Mouse (Mus musculus) neural tube, embryonic 14.5 days (tissue): ENCODE measurements at regions not wholly inside any gene's neighbourhood (a gene's known extent, or its start where the extent isn't known, plus 50 kb on each side); places are given as distances from the start of the nearest gene placed in this dataset.
A peak's percentile ranks its signal among the peaks of the same experiment; 100 is the strongest.
"Not testable (repeated sequence)": the region's sequence is repeated elsewhere in the genome, so short reads cannot be mapped to it uniquely, and the experiment has no call there.

Experiments
- ATAC-seq: fragments of 200-750 bp; cut with Nextera tagmentation; 2 replicates; pipeline ENCODE4 v1.8.0; 2017; ENCODE audit warnings: low read depth, mild to moderate bottlenecking, moderate TSS enrichment, moderate library complexity
- H3K27ac ChIP-seq: fragments of 300-500 bp; sonication (generic); 2 replicates; pipeline ENCODE4 v1.5.1; 2014; ENCODE audit warnings: low read depth, mild to moderate bottlenecking, control low read depth, low read length, moderate library complexity, mixed read lengths
- H3K27me3 ChIP-seq: fragments of 300-500 bp; sonication (generic); 2 replicates; pipeline ENCODE4 v1.6.1; 2014; ENCODE audit warnings: low read length; ENCODE audit not compliant: control insufficient read depth, insufficient read depth
- H3K36me3 ChIP-seq: fragments of 300-500 bp; sonication (generic); 2 replicates; pipeline ENCODE4 v1.6.1; 2014; ENCODE audit warnings: low read length, mixed read lengths; ENCODE audit not compliant: control insufficient read depth, insufficient read depth
- H3K4me1 ChIP-seq: fragments of 300-500 bp; sonication (generic); 2 replicates; pipeline ENCODE4 v1.6.1; 2014; ENCODE audit warnings: low read length; ENCODE audit not compliant: control insufficient read depth, insufficient read depth
- H3K4me2 ChIP-seq: fragments of 300-500 bp; sonication (generic); 2 replicates; pipeline ENCODE4 v1.6.1; 2014; ENCODE audit warnings: mild to moderate bottlenecking, low read depth, low read length, control low read depth
- H3K4me3 ChIP-seq: fragments of 300-500 bp; sonication (generic); 2 replicates; pipeline ENCODE4 v1.5.1; 2014; ENCODE audit warnings: low read depth, low read length, control low read depth, mixed read lengths
- H3K9ac ChIP-seq: fragments of 300-500 bp; sonication (generic); replicated peaks from 2 replicates; pipeline ENCODE4 v1.6.1; 2014; ENCODE audit warnings: low read depth, mild to moderate bottlenecking, control low read depth, low read length, mixed read lengths
- H3K9me3 ChIP-seq: fragments of 300-500 bp; sonication (generic); 2 replicates; pipeline ENCODE4 v1.6.1; 2016; ENCODE audit warnings: low read length; ENCODE audit not compliant: control insufficient read depth
- WGBS: fragments of 180-500 bp; shearing (Covaris S2); extraction: QIAGEN DNeasy Blood & Tissue Kit; methylation state at CpG from one replicate; pipeline ENCODE4 v1.1.7; 2014; 5-methylcytosine and 5-hydroxymethylcytosine counted together

DNA sequence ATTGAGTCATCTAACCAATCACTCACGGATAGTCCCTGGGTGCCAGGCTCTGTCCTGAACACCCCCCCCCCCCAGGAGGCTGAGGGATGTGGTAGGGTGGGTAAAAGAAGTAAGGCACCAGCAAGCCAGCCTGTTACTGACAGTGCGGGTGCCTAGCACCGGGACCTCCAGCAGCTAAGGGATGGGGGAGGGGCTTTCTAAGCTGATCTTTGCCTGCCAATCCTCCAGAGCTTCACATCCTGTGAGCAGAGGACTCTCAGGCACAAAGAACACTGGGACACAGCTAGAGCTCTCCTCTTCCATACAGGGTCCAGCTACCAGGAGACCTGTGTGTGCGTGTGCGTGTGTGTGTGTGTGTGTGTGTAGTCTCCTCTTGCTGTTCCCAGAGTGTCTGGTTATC is 215.9 kb downstream of the Matn1 start:
- Histone ChIP-seq H3K4me1 (peaks cover 6% of the 10 kb centered on the region; the same call in 1 of the 2 replicates), H3K36me3 (no peaks in the 10 kb centered on the region), H3K4me2 (no peak overlapping the region), H3K4me3 (no peak overlapping the region), H3K9me3 (no peaks in the 10 kb centered on the region), H3K9ac (no peak overlapping the region), H3K27ac (no peak overlapping the region), H3K27me3 (no peaks in the 10 kb centered on the region)
- WGBS, result 24% methylated on average over 5 of the region's 5 CpGs
- ATAC-seq, result peak; percentile 6; the same call in 1 of the 2 replicates

DNA sequence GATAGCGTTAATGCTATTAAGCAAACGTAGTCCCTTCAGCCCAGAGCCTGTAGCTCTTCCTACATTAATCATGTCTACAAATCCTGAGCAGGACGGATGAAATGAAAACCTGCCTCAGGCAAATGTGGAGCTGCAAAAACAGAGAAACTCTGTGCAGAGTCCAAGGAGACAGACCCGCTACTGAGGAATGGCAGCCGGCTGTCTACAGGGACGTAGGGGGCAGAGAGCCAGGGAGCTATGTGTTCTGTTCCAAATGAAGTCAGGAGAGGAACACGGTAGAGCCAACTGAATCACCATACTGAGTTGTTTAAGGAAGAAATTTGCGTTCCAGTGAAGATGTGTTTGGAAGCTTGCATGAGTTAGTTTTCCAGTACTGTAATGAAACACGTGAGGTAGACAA is 217.3 kb downstream of the Matn1 start:
- no peaks in the 10 kb centered on the region for H3K36me3 ChIP-seq
- no peaks in the 10 kb centered on the region for H3K27me3 ChIP-seq
- no peak overlapping the region for H3K27ac ChIP-seq
- no peak overlapping the region for H3K4me3 ChIP-seq
- H3K4me2 ChIP-seq, result no peak overlapping the region
- WGBS, result 65% methylated on average over 9 of the region's 9 CpGs
- peaks cover 6% of the 10 kb centered on the region; the same call in 1 of the 2 replicates for H3K4me1 ChIP-seq
- no peak for ATAC-seq
- H3K9me3 ChIP-seq, result no peaks in the 10 kb centered on the region
- H3K9ac ChIP-seq, result no peak overlapping the region

DNA sequence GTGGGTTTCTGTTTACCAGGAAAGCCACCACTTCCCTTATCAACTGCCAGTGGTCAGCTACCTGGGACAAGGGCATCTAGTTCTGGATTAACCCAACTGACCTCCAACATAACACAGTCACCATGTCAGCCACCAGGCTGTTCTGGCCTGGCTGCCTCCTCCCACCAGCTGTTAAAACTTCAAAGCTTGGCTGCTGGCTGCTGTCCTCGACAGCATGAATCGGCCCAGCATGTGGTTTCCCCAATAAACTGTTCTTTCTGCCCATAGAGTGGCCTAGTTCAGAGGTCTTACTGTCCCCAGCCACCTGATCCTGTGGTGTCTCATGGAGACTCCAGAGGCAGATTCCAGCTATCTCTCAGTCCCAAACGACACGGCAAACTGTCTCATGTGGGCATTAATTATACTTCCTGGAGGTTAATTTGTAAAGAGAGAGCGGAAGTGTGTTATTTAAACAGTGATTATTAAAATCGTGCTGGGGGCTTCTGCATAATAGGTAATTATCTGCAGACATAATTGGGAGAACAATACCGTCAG is 219.7 kb downstream of the Matn1 start:
- WGBS, result 10% methylated on average over 7 of the region's 7 CpGs
- H3K4me2 ChIP-seq, result no peak overlapping the region
- H3K27me3 ChIP-seq, result no peaks in the 10 kb centered on the region
- H3K9me3 ChIP-seq, result no peaks in the 10 kb centered on the region
- peaks cover 6% of the 10 kb centered on the region; the same call in 1 of the 2 replicates for H3K4me1 ChIP-seq
- H3K27ac ChIP-seq, result no peak overlapping the region
- H3K9ac ChIP-seq, result no peak overlapping the region
- no peaks in the 10 kb centered on the region for H3K36me3 ChIP-seq
- ATAC-seq, result no peak
- H3K4me3 ChIP-seq, result no peak overlapping the region

DNA sequence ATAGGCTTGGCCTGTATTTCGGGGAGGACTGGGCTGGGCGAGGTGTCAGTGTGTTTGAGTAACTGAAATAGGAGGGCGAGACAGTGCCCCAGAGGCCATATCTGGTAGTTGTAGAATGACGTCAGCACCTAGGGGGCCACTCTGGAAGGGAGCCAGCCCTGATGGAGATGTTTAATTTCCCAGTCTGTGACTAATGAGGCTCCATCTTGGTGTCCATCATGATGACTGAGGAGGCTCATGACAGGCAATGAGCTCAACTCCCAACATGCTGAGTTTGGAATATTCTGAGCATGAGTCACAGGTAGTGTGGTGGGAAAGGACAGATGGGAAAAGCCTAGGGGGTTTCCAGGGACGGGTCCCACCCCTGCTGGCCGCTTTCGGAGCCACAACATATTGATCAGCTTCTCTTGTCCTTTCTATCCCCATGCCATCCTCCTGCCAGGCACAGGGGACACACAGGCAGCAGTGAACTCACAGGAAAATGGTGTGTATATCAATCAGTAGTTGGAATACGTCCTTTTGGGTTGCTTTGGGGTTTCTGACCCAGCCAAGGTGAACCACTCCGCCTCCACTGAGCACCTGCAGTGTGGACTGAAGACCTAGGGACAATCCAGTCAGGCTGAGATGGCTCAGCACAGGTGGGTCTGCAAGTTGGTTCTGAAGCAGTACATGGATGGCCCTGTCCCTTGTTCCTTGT is 222.5 kb downstream of the Matn1 start:
- Histone ChIP-seq H3K27me3 (no peaks in the 10 kb centered on the region), H3K4me3 (no peak overlapping the region), H3K9ac (no peak overlapping the region), H3K9me3 (no peaks in the 10 kb centered on the region), H3K4me1 (no peaks in the 10 kb centered on the region), H3K4me2 (no peak overlapping the region), H3K27ac (no peak overlapping the region), H3K36me3 (no peaks in the 10 kb centered on the region)
- ATAC-seq, result no peak
- WGBS, result 82% methylated on average over 9 of the region's 9 CpGs

DNA sequence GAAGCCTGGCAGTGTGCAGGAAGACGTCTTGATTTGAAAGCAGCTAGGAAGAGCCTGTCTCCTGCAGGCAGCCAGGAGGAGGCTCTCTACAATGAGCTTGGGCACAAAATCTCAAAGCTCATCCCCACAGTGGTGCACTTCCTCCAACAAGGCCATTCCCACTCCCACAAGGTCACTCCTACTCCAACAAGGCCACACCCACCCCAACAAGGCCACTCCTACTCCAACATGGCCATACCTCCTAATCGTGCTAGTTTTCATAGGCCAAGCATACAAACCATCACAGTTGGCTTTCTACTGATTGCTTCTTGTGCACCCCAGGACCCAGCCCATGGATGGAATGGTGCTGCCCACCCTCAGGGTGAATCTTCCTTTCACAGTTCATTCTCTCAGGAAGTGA is 223.7 kb downstream of the Matn1 start:
- 85% methylated on average over 2 of the region's 2 CpGs for WGBS
- no peak overlapping the region for H3K4me2 ChIP-seq
- H3K4me1 ChIP-seq, result no peaks in the 10 kb centered on the region
- no peak overlapping the region for H3K27ac ChIP-seq
- H3K9me3 ChIP-seq, result no peaks in the 10 kb centered on the region
- H3K9ac ChIP-seq, result no peak overlapping the region
- H3K27me3 ChIP-seq, result no peaks in the 10 kb centered on the region
- no peak for ATAC-seq
- no peak overlapping the region for H3K4me3 ChIP-seq
- H3K36me3 ChIP-seq, result no peaks in the 10 kb centered on the region

DNA sequence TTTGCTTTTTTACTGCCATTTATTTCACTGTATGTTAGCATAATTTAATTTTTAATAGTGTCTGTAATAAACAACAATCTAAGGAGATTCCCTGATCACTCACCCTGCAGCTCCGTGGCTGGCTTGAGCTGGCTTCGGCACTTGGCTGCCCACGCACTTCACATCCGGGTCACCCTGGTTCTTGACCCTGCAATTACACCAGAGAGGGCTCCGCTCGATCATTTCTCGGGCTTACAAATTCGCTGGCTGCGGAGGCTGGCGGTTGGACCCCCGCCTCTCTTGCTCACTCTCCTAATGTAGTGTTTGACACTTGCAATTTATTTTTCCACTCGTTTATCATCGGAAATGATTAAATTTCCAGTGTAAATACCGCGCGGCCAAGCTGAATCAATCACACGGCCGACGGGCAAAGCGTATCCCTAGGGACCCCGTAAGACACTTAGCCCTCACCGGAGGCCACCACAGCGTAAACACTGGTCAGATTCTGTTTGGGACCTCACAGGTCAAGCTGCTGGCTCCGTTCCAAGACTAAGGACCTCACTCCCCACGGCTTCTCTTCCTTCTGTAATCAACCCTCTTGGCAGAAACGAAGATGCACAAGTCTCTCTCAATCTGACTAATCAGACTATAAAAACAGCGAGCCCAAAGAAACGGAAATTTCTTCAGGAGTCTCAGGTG is 229.7 kb downstream of the Matn1 start:
- peak overlapping the region; percentile 16; the same call in 1 of the 2 replicates for H3K4me2 ChIP-seq
- ATAC-seq, result no peak
- H3K9me3 ChIP-seq, result no peaks in the 10 kb centered on the region
- no peaks in the 10 kb centered on the region for H3K36me3 ChIP-seq
- H3K9ac ChIP-seq, result no peak overlapping the region
- H3K27me3 ChIP-seq, result no peaks in the 10 kb centered on the region
- 56% methylated on average over 28 of the region's 28 CpGs for WGBS
- no peaks in the 10 kb centered on the region for H3K4me1 ChIP-seq
- H3K27ac ChIP-seq, result no peak overlapping the region
- no peak overlapping the region for H3K4me3 ChIP-seq

DNA sequence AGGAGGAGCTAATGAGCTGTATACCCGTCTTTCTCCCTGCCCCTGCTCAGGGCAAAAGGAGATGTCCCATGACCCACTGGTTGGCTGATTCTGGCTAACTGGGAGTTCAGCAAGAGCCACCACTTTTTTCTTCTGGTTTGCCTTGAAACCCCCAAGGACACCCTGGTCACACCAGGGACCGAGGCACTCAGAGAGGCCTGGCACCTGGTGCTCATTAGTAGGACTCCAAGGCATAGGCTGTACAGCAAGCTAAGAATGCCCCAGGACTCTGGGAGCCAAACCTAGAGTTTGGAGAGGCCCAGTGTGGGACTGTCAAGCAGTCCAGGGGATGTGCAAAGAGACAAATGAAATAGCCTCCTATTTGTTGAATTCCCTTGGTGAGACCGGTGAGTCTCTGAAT is 232.5 kb downstream of the Matn1 start:
- Histone ChIP-seq H3K4me3 (no peak overlapping the region), H3K36me3 (no peaks in the 10 kb centered on the region), H3K9me3 (no peaks in the 10 kb centered on the region), H3K9ac (no peak overlapping the region), H3K27me3 (no peaks in the 10 kb centered on the region), H3K4me2 (no peak overlapping the region), H3K4me1 (no peaks in the 10 kb centered on the region), H3K27ac (no peak overlapping the region)
- 62% methylated on average over 3 of the region's 3 CpGs for WGBS
- no peak for ATAC-seq

DNA sequence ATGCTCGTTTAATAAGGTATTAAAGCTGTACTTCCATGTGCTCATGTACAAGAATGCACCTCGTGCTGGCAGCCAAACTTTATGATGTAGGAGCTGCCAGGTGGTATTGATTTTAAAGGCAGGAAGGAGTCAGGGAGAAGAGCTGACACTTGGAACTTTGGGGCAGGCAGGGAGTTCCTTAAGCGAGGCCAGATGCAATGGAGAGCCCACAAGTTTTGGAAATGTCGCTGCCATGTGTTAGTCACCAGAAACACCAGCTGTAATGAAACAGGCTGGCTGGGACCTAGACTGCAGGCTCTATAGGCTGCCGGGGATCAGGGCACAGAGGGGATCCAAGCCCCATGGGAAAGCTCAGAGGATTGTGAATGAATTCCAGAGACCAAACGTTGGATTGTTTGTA is 233.7 kb downstream of the Matn1 start:
- ATAC-seq, result no peak
- H3K4me2 ChIP-seq, result no peak overlapping the region
- no peak overlapping the region for H3K27ac ChIP-seq
- H3K4me3 ChIP-seq, result no peak overlapping the region
- H3K36me3 ChIP-seq, result no peaks in the 10 kb centered on the region
- no peaks in the 10 kb centered on the region for H3K27me3 ChIP-seq
- no peaks in the 10 kb centered on the region for H3K4me1 ChIP-seq
- H3K9me3 ChIP-seq, result no peaks in the 10 kb centered on the region
- no peak overlapping the region for H3K9ac ChIP-seq
- whole genome bisulfite sequencing, result 65% methylated on average over 6 of the region's 6 CpGs

DNA sequence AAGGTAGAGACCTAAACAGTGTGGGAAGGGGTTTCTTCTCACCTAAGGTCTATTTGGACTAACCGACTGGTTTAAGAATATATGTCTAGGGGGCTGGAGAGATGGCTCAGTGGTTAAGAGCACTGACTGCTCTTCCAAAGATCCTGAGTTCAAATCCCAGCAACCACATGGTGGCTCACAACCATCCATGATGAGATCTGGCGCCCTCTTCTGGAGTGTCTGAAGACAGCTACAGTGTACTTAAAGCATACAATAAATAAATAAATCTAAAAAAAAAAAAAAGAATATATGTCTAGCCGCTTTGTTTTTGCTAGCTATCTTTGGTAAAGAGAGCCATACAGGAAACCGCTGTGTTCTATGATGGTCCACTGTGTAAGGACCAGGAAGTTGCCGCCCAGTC is 234.5 kb downstream of the Matn1 start:
- not testable (repeated sequence) for H3K9me3 ChIP-seq, H3K27ac ChIP-seq, ATAC-seq, H3K4me2 ChIP-seq, H3K9ac ChIP-seq, H3K27me3 ChIP-seq, H3K36me3 ChIP-seq, H3K4me1 ChIP-seq, H3K4me3 ChIP-seq
- WGBS, result 81% methylated on average over 5 of the region's 5 CpGs
